Mouse (Mus musculus) midbrain, embryonic 13.5 days (tissue): ENCODE data around the gene Chaf1b. TPM values are rescaled to one million over a fixed set of nuclear protein-coding genes. Genes with fewer than 3 reads are reported as not detected.

Experiments
- ATAC-seq: fragments of 200-750 bp; cut with Nextera tagmentation; 2 replicates; pipeline ENCODE4 v1.8.0; 2017; ENCODE audit warnings: mild to moderate bottlenecking, moderate TSS enrichment, moderate library complexity
- H3K27ac ChIP-seq: fragments of 300-500 bp; sonication (generic); 2 replicates; pipeline ENCODE4 v1.5.1; 2015; ENCODE audit warnings: inconsistent platforms, mild to moderate bottlenecking, moderate library complexity
- H3K27me3 ChIP-seq: fragments of 300-500 bp; sonication (generic); 2 replicates; pipeline ENCODE4 v1.6.1; 2015; ENCODE audit warnings: mild to moderate bottlenecking, inconsistent platforms
- H3K36me3 ChIP-seq: fragments of 300-500 bp; sonication (generic); 2 replicates; pipeline ENCODE4 v1.6.1; 2015; ENCODE audit warnings: mild to moderate bottlenecking, inconsistent platforms
- H3K4me1 ChIP-seq: fragments of 300-500 bp; sonication (generic); replicated peaks from 2 replicates; pipeline ENCODE4 v1.6.1; 2015; ENCODE audit warnings: inconsistent platforms
- H3K4me2 ChIP-seq: fragments of 300-500 bp; sonication (generic); replicated peaks from 2 replicates; pipeline ENCODE4 v1.6.1; 2015; ENCODE audit warnings: moderate library complexity, mild to moderate bottlenecking, inconsistent platforms
- H3K4me3 ChIP-seq: fragments of 300-500 bp; sonication (generic); replicated peaks from 2 replicates; pipeline ENCODE4 v1.5.1; 2015; ENCODE audit warnings: mild to moderate bottlenecking, inconsistent platforms
- H3K9ac ChIP-seq: fragments of 300-500 bp; sonication (generic); replicated peaks from 2 replicates; pipeline ENCODE4 v1.6.1; 2015; ENCODE audit warnings: mild to moderate bottlenecking, inconsistent platforms
- H3K9me3 ChIP-seq: fragments of 300-500 bp; sonication (generic); 2 replicates; pipeline ENCODE4 v1.6.1; 2016; ENCODE audit warnings: mild to moderate bottlenecking, inconsistent platforms
- WGBS: fragments of 180-500 bp; shearing (Covaris S2); methylation state at CpG from one replicate; pipeline ENCODE4 v1.1.7; 2015; 5-methylcytosine and 5-hydroxymethylcytosine counted together
- polyA plus RNA-seq: library from polyadenylated mRNA; unstranded; fragments of >200 nt; fragmentation: Nextera tagmentation; extraction: Ambion mirVana; gene quantifications from 2 replicates; pipeline ENCODE4 v1.2.1, GENCODE M21; 2015

The Chaf1b gene
- polyA plus RNA-seq, 1 experiment from 2014 or later, result 32.3 TPM

DNA sequence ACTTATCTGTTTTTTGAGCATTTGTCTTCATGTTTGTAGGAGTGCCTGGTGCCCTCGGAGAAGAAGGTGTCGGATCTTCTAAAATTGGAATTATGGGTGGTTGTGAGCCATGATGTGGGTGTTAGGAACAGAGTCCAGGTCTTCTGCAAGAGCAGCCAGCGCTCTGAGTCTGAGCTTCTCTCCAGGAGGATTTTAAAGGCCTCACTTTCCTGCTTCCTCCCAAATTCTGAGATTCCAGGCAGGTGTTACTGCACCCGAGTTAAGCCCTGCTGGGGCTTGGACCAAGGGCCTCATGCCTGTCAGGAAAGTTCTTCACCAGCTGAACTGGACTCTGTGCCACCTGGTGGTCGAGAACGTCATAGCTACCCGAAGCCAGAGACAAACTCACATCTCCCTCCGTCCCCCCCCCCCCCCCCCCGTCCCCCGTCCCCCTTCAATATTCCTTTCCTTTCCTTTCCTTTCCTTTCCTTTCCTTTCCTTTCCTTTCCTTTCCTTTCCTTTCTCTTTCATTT, 31.7 kb downstream of the Chaf1b start:
- Histone ChIP-seq H3K4me2 (no peak overlapping the region), H3K27ac (no peak overlapping the region), H3K36me3 (no peaks in the 10 kb centered on the region), H3K9me3 (no peaks in the 10 kb centered on the region), H3K4me3 (no peak overlapping the region), H3K4me1 (peaks cover 5% of the 10 kb centered on the region), H3K9ac (no peak overlapping the region), H3K27me3 (no peaks in the 10 kb centered on the region)
- no peak for ATAC-seq
- WGBS, result 34% methylated on average over 10 of the region's 10 CpGs

DNA sequence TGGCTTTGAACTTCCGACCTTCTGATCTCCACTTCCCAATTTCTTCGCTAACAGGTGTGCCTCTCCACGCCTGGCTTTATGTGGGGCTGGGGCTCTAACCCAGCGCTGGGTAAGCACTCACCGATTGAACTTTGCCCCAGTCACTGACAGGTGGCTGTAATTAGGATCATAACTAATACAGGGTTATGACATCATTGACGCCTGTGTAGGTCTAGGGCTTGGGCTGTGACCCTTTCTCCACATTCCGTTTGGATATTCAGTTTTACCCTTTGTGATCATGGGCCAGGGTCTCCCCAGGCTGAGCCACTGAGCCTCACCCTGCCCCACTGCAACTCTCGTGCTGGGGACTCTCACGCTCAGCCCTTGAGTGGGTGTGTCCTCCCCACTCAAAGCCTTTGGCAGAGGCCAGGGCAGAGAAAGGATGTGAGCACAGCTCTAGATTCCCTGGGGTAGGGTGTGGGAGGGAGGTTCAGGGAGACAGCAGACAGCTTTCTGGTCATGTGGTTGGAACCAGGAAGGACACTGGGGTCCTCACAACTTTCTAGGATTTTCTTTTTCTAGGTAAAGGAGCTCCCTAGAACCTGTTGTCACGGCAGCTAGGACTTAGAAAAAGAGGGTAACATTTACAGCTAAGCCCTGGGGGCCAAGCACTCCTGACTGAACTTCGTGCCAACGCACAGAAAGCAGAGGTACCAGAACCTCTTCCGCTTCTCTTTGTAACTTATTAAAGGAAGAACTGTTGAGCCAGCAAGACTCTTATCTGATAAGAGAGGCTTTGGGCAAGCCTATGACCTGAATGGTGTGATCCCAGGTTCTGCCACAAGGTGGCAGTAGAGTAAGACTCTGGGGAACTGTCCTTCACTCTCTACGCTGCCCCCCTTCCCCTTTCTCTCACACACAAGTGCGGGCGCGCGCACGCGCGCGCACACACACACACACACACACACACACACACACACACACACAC, 34.3 kb downstream of the Chaf1b start:
- WGBS, result 40% methylated on average over 22 of the region's 22 CpGs
- H3K36me3 ChIP-seq, result no peaks in the 10 kb centered on the region
- H3K27me3 ChIP-seq, result no peaks in the 10 kb centered on the region

DNA sequence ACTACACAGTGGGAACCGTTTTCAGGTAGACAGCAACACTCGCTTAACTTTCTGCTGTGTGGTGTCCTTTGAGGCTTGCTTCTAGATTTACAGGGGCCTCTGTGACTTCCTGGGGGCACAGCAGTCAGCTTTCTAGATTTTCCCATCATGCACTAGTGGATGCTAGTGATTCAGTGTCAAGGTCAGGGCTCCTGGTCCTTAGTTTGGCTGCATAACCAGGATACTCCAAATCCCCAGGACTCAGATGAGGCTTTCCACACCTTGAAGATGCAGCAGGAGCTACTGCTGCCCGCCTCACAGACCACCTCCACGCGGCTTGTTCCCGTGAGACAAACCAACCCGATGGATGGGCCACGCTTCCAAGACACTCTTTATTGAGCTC, 35.0 kb downstream of the Chaf1b start:
- no peaks in the 10 kb centered on the region for H3K9me3 ChIP-seq
- 60% methylated on average over 8 of the region's 8 CpGs for WGBS
- no peak overlapping the region for H3K4me3 ChIP-seq
- H3K36me3 ChIP-seq, result no peaks in the 10 kb centered on the region
- peak overlapping the region; percentile 44 for H3K4me2 ChIP-seq
- H3K27ac ChIP-seq, result no peak overlapping the region
- no peak overlapping the region for H3K9ac ChIP-seq
- ATAC-seq, result 0 out of 2 replicates have a peak, but pooled peaks have one; percentile 21
- H3K27me3 ChIP-seq, result no peaks in the 10 kb centered on the region
- peaks cover 5% of the 10 kb centered on the region for H3K4me1 ChIP-seq

More for the DNA sequence above, 34.3 kb downstream of the Chaf1b start:
- peaks cover 5% of the 10 kb centered on the region for H3K4me1 ChIP-seq
- peak; percentile 64 for ATAC-seq
- H3K9ac ChIP-seq, result no peak overlapping the region
- H3K4me3 ChIP-seq, result no peak overlapping the region
- H3K9me3 ChIP-seq, result no peaks in the 10 kb centered on the region
- peak overlapping the region; percentile 44 for H3K4me2 ChIP-seq
- no peak overlapping the region for H3K27ac ChIP-seq

DNA sequence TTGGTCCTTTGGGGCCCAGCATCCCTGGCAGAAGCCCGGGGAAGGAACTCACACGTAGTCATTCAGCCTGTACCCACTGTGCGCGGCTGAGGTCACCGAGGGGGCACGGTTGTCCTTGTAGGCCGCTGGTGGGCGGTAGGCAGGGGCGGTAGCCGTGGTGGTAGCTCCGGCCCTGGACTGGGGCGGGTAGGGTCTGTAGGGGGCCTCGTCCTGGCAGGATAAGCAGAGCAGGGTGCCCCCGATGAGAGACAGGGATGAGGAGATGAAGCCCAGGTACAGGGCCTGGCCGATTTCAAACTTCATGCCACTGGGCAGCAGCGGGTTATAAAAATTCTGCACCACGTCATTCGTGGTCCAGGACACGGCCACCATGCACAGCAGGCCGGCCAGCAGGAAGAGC, 35.5 kb downstream of the Chaf1b start:
- Histone ChIP-seq H3K36me3 (no peaks in the 10 kb centered on the region), H3K9me3 (no peaks in the 10 kb centered on the region), H3K4me2 (no peak overlapping the region), H3K4me3 (no peak overlapping the region), H3K27ac (no peak overlapping the region), H3K27me3 (no peaks in the 10 kb centered on the region), H3K9ac (no peak overlapping the region), H3K4me1 (peaks cover 5% of the 10 kb centered on the region)
- WGBS, result 79% methylated on average over 20 of the region's 20 CpGs
- peak; percentile 41; the same call in 1 of the 2 replicates for ATAC-seq

DNA sequence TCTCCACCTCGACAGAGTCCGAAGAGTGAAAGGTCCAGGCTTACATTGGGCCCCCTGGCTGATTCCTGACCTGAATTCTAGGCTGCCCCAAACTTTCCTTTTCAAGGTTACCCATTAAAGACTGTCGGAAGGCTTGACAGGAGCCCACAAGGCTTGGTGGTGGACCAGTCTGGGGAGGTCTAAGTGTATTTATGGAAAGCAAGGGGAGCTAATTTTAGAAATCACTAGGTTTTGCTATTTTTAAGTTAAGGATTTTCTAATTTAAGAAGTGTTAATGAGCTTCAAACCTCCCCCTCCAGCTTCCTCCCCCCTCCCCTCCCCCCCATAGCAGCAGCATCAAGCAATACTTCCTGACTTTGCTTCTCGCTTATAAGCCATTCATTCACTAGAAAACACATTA, 37.0 kb downstream of the Chaf1b start:
- Histone ChIP-seq H3K4me1 (peaks cover 5% of the 10 kb centered on the region), H3K4me2 (no peak overlapping the region), H3K27ac (no peak overlapping the region), H3K27me3 (no peaks in the 10 kb centered on the region), H3K9me3 (no peaks in the 10 kb centered on the region), H3K9ac (no peak overlapping the region), H3K4me3 (no peak overlapping the region), H3K36me3 (no peaks in the 10 kb centered on the region)
- ATAC-seq, result no peak
- 74% methylated on average over 4 of the region's 4 CpGs for WGBS

DNA sequence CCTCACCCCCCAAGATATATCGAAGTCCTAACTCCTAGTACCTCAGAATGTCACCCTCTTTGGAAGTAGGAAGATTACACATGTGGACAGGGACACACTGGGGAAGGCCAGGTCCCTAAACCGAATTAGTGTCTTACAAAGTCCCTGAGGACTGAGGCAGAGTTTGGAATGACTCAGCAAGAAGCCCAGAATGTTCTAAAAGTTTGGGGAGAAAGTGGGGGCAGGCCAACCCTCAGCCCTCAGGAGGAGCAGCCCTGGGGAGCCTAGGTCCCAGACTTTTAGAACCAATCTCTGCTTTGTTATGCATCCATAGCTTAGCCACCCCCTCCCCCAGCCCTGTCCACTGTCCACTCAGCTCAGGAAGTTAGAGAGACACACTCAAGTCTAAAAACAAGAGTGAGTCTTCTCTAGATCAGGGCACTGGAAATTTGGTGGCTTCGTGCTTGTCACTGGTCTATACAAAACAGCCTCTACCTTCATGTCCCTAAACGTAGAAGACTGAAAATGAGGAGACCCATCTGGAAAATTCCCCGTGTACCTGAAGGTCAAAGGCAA, 39.2 kb downstream of the Chaf1b start:
- H3K4me2 ChIP-seq, result no peak overlapping the region
- H3K9ac ChIP-seq, result no peak overlapping the region
- H3K9me3 ChIP-seq, result no peaks in the 10 kb centered on the region
- ATAC-seq, result no peak
- H3K4me3 ChIP-seq, result no peak overlapping the region
- WGBS, result 80% methylated on average over 5 of the region's 5 CpGs
- no peak overlapping the region for H3K27ac ChIP-seq
- no peaks in the 10 kb centered on the region for H3K27me3 ChIP-seq
- H3K4me1 ChIP-seq, result peaks cover 5% of the 10 kb centered on the region
- no peaks in the 10 kb centered on the region for H3K36me3 ChIP-seq

DNA sequence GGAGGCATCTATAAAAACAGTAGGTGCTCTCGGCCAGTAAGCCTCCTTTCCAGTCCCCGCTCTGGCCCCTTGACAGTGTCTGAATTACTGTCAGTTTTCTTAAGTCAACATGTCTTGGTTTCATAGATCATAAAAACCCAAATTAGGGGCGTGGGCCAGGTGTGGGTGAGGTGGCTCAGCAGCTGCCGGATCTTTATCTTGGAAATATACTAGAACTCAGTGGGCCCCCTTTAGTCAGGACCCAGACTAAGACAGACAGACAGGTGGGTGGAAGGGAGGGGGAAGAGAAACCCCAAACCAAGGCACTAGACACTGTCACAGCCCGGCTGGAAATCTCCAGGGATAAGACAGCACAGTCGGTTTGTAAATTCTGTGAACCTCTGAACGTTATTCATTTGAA, 40.1 kb downstream of the Chaf1b start:
- Histone ChIP-seq H3K36me3 (no peaks in the 10 kb centered on the region), H3K4me1 (peaks cover under 1% of the 10 kb centered on the region; the same call in 1 of the 2 replicates), H3K9ac (no peak overlapping the region), H3K27ac (no peak overlapping the region), H3K9me3 (no peaks in the 10 kb centered on the region), H3K4me3 (no peak overlapping the region), H3K27me3 (no peaks in the 10 kb centered on the region), H3K4me2 (no peak overlapping the region)
- no peak for ATAC-seq
- WGBS, result 82% methylated on average over 7 of the region's 7 CpGs

DNA sequence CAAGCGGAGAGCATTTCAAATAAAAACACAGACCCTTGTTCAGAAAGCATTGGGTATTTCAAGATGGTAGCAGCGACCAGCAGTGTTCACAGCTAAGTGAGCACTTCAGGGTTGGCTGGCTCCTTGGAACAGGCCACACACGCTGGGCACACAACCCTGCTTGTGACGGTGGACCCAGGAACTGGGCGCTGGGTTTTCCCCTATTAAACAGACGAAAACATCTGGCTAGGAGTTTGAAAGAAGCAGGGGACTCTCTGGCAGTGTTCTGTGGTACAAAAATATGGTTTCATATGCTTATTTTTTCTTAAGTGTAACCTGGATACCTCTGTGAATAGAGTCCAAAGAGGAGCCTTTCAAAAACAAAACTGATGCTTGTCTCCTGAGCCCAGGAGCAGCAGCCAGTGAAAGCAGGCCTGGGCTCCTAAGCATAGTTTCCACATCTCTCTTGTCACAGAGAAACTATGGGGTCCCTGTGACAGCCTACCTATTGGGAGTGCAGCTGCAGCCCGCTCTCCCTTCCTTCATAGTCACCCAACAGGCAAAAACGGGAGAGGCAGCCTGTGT, 42.1 kb downstream of the Chaf1b start:
- no peak for ATAC-seq
- no peak overlapping the region for H3K4me3 ChIP-seq
- H3K9ac ChIP-seq, result no peak overlapping the region
- H3K36me3 ChIP-seq, result no peaks in the 10 kb centered on the region
- 78% methylated on average over 8 of the region's 8 CpGs for whole genome bisulfite sequencing
- no peaks in the 10 kb centered on the region for H3K4me1 ChIP-seq
- no peak overlapping the region for H3K27ac ChIP-seq
- no peaks in the 10 kb centered on the region for H3K27me3 ChIP-seq
- no peak overlapping the region for H3K4me2 ChIP-seq
- no peaks in the 10 kb centered on the region for H3K9me3 ChIP-seq

DNA sequence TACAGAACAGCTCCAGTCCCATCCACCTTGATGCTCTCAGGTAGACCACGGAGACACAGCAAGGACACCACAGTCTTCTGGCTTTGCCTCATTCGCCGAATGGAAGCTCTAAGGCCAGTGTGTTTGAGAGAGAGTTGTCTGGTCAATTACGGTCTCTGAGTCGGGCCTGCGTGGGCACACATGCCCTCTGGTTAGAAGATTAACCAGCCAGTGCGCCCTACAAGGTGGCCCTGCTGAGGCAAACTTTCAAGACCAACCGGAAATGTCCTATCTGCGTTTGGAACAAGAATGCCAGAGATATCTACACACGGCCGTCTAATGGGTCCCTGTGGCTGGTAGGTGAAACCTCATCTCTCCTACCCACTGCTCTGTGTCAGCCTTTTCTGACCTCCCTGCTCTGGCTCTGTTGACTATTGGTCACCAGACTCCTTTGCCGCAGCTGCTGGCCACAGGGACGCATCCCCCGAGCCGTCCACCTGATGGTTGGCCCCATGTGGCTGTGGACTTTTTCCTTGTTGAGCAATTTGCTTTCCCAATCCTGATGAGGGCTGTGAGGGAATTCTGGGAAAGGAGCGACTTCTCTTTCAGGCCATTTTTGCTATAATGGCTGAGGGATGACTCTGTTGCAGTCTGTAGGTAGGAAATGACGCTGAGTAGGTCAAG, 45.8 kb downstream of the Chaf1b start:
- no peaks in the 10 kb centered on the region for H3K9me3 ChIP-seq
- H3K36me3 ChIP-seq, result no peaks in the 10 kb centered on the region
- H3K4me2 ChIP-seq, result no peak overlapping the region
- WGBS, result 91% methylated on average over 17 of the region's 17 CpGs
- peaks cover 6% of the 10 kb centered on the region for H3K27me3 ChIP-seq
- no peaks in the 10 kb centered on the region for H3K4me1 ChIP-seq
- no peak overlapping the region for H3K27ac ChIP-seq
- no peak overlapping the region for H3K4me3 ChIP-seq
- H3K9ac ChIP-seq, result no peak overlapping the region
- ATAC-seq, result no peak

DNA sequence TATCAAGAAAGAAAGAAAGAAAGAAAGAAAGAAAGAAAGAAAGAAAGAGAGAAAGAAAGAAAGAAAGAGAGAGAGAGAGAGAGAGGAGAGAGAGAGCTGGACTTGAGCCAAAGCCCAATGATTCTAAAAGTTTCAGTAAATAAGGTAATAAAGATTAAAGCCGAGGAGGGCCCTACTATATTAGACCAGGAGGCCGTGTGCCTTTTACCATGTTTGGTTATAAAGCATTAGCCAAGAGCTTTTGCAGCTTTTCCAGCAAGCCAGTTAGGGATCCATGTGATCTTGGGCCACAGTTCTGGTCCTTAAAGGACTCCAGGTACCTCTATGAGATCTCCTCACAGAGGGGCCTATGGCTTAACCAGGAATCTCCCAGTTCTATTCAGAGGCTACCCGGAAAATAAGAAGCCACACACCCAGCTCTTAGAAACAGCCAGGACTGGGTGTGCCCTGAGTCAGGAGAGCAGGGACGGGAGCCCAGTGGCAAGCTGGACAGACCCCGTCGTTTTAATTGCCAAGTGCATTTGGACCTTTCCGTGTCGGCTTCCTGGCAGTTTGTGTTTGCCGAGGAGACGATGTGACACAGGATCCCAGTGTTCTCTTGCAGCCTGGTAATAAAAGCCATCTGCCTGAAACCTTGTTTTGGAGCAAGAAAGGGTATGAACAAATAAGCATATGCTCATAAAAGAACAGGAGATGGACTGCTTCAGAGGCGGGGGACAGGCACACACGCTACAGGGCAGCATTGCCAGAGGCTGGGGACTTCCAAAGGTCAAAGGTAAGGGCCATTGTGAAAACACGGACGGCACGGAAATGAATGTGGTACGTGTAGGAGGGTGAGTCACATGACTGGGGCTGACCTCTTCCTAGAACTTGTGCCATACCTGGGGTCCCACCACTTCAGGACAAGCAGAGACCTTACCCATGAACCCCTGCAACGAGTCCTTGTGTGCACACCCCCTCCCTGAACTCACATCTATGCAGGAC, 48.8 kb downstream of the Chaf1b start:
- ATAC-seq, result no peak
- H3K4me2 ChIP-seq, result no peak overlapping the region
- no peak overlapping the region for H3K4me3 ChIP-seq
- 81% methylated on average over 17 of the region's 17 CpGs for WGBS
- H3K27ac ChIP-seq, result no peak overlapping the region
- H3K9ac ChIP-seq, result no peak overlapping the region
- no peaks in the 10 kb centered on the region for H3K36me3 ChIP-seq
- H3K9me3 ChIP-seq, result no peaks in the 10 kb centered on the region
- no peaks in the 10 kb centered on the region for H3K4me1 ChIP-seq
- H3K27me3 ChIP-seq, result peaks cover 36% of the 10 kb centered on the region

DNA sequence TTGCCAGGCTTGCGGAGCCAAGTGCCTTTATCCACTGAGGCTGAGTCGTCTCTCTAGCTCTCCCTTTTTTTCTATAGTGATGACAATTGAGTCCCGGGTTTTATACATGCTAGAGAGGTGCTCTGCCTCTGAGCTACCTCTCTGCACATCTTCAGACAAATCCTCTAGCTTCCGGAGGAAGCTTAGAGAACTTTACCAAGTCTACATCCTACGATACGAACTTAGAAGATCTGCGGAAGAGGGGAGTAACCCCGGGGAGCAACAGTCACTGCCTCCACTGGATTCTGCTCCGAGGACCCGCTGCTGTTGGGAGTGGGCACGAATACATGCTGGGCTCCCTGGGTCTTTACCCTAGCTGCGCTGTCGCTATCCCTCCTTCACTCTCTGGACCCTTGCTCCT, 50.9 kb downstream of the Chaf1b start:
- Histone ChIP-seq H3K9ac (no peak overlapping the region), H3K9me3 (no peaks in the 10 kb centered on the region), H3K27ac (no peak overlapping the region), H3K4me1 (peaks cover 5% of the 10 kb centered on the region; the same call in 1 of the 2 replicates), H3K36me3 (no peaks in the 10 kb centered on the region), H3K4me3 (no peak overlapping the region), H3K4me2 (no peak overlapping the region), H3K27me3 (peaks cover 48% of the 10 kb centered on the region)
- 14% methylated on average over 13 of the region's 13 CpGs for WGBS
- ATAC-seq, result no peak
